Mouse (Mus musculus): ENCODE data around the gene Hist2h2aa2. TPM values are rescaled to one million over a fixed set of nuclear protein-coding genes. Genes with fewer than 3 reads are reported as not detected.

Hist2h2aa2 gene
- 23.7 and 29.8 TPM in 2 replicates for polyA plus RNA-seq (2012; rRNA removed)

DNA sequence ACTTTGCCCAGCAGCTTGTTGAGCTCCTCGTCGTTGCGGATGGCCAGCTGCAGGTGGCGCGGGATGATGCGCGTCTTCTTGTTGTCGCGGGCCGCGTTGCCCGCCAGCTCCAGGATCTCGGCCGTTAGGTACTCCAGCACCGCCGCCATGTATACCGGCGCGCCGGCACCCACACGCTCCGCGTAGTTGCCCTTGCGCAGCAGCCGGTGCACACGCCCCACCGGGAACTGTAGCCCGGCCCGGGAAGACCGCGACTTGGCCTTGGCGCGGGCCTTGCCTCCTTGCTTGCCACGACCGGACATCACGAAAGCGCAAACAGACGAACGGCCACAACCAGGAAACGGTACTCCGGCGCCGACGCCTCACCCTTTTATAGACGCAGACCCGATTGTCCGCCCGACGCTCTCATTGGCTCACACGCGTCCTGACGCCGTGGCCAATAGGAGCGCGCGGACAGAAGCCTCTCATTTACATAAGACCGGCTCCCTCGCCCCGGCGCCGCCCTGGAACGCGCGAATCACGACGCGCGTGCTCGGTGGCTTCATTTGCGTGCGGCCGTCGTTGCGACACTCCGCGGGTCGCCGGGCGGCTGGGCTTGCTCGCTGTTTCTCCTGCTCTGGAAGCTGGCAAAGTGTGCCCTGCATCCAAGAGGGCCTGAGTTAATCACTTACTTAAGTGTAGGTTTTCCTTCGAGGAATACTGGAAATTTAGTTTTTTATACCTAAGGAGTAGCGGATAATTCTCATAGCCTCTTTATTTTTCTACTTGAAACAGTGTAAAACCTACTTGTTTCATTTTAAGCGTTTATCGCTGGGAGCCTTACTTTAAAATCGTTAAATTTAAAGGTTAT is at the start of gene Hist2h2aa2:
TSS of gene Hist2h2aa2 (minus strand) at position 328 of the 850 bp plus-strand sequence.

DNA sequence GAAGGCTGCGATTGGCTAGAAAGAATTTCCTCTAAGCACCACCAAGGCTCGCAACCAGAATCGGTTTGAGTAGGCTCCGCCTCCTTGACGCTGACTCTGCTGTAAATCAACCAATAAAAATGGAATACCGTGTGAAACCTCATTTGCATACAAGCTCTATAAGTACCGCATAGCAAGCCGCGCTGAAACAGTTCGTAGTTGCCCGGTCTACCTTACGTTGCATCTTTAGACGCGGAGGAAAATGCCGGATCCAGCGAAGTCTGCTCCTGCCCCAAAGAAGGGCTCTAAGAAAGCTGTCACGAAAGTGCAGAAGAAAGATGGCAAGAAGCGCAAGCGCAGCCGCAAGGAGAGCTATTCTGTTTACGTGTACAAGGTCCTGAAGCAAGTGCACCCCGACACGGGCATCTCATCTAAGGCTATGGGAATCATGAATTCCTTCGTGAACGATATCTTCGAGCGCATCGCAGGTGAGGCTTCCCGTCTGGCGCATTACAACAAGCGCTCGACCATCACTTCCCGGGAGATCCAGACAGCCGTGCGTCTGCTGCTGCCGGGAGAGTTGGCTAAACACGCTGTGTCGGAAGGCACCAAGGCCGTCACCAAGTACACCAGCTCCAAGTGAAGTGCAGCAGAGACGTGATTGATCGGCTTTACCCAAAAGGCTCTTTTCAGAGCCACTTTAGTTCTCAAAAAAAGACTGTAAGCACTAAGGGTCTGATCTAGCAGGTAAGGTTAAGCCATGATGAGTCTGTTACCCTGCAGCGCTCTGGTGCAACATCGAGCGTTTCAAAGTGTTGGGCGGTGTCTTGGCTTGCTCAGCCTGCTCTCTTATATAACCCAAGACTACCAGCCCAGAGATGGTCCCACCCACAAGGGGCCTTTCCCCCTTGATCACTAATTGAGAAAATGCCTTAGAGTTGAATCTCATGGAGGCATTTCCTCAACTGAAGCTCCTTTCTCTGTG is 29.7 kb upstream of the Hist2h2aa2 start, which contains the start of gene Hist2h2bb:
TSS of gene Hist2h2bb (plus strand) at position 242 of the 964 bp plus-strand sequence.

DNA sequence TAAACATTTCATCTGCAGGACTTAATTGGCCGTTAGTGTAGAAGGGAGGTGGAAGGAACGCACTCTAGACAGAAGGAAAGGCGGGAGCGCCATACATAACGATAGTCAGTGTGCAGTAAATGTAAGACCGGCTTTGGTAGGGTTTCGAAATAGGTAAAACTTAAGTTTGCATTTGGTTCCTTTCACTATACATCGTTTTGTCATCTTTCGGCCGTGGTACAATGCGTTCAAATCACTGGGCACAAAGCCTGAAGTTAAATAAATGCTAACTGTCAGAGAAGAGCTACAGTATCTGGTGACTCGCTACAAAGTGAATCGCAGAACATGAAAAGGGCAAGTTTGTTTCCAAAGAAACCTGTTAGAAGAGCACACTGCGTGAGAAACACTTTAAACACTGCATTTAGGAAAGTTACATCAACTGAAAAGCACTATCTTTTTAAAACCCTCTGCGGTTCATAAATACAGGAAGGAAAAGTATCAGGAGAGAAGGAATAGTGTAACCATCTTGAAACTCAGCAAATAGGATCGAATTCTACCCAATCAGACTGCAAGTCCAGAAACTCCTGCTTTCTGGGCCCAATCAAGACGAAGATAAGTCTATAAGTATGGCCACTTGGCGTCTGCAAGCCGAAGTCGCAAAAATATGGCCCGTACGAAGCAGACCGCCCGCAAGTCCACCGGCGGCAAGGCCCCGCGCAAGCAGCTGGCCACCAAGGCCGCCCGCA is 28.1 kb upstream of the Hist2h2aa2 start, which contains the start of gene Hist2h3b:
TSS of gene Hist2h3b (plus strand) at position 604 of the 725 bp plus-strand sequence.

DNA sequence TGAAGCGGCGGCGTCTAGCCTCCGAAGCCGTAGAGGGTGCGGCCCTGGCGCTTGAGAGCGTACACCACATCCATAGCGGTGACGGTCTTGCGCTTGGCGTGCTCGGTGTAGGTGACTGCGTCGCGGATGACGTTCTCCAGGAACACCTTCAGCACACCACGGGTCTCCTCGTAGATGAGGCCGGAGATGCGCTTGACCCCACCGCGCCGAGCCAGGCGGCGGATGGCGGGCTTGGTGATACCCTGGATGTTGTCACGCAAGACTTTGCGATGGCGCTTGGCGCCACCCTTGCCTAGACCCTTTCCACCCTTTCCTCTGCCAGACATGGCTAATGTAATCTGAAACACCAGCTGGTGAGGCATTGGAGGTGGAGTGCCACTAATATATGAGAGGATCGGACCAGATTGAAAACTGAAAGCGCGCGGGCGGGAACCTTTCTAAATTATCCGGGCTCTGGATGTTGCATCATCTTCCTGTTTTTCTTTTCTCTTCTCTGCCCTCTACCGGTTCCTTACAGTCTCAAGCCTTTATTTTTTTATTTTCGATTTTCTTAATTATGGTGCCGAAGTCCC is 23.0 kb upstream of the Hist2h2aa2 start, which contains the start of gene Hist2h4:
TSS of gene Hist2h4 (minus strand) at position 333 of the 572 bp plus-strand sequence.

DNA sequence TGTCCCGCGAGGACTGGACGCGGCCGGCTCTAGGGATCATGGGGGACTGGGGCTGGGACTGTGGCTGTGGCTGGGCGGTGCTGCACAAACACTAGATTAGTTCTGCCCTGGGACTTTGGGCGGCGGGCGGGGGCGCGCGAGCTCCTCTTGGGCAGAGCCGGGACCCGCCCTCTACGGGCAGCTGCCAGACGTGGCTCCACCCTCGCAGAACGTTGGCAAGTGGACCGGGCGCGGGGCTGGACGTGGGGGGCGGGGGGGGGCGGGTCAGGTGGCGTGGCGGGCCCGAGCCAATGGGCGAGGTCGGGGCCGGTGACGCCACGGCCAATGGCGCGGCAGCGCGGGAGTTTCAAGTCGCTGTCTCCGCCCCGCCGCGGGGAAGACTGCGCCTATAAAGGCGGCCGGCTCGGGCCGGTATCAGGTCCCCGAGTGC is 6.4 kb upstream of the Hist2h2aa2 start, which contains the start of gene Hist2h3c1:
TSS of gene Hist2h3c1 (plus strand) at position 259 of the 430 bp plus-strand sequence.

GRCm38 (mm10) chr3:96245003-96245886 is 5.2 kb upstream of the Hist2h2aa2 start, which contains the start of gene Hist2h2aa1:
Gene Hist2h2aa1 (plus strand): TSS chr3:96245497.

DNA sequence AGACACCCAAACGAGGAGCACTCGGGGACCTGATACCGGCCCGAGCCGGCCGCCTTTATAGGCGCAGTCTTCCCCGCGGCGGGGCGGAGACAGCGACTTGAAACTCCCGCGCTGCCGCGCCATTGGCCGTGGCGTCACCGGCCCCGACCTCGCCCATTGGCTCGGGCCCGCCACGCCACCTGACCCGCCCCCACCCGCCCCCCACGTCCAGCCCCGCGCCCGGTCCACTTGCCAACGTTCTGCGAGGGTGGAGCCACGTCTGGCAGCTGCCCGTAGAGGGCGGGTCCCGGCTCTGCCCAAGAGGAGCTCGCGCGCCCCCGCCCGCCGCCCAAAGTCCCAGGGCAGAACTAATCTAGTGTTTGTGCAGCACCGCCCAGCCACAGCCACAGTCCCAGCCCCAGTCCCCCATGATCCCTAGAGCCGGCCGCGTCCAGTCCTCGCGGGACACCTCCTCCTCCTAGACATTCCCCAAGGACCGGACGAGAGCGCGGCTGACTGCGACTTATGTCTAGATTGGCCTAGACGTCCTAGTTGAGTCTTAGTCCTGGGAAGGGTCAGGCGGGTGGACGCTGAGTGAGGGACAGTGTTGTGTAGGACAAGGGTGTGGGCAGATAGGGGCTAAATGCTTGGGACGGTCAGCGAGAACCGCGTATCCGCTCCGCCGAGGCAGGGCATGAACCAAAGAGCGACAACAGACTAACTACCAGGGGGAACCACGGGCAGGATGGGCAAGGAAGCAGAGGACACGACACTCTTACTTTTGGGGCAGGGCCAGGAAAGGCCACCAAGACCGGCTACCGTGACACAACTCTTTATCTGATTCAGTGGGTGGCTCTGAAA is 902 bp downstream of the Hist2h2aa2 start, which contains the start of gene Hist2h3c2:
TSS of gene Hist2h3c2 (minus strand) at position 174 of the 840 bp plus-strand sequence.

GRCm38 (mm10) chr3:96220765-96221639 is 19.1 kb downstream of the Hist2h2aa2 start, which contains the start of the genes Hist2h2ac and Hist2h2be:
Gene Hist2h2ac (minus strand): TSS chr3:96220880.
Gene Hist2h2be (plus strand): TSS chr3:96221119.

DNA sequence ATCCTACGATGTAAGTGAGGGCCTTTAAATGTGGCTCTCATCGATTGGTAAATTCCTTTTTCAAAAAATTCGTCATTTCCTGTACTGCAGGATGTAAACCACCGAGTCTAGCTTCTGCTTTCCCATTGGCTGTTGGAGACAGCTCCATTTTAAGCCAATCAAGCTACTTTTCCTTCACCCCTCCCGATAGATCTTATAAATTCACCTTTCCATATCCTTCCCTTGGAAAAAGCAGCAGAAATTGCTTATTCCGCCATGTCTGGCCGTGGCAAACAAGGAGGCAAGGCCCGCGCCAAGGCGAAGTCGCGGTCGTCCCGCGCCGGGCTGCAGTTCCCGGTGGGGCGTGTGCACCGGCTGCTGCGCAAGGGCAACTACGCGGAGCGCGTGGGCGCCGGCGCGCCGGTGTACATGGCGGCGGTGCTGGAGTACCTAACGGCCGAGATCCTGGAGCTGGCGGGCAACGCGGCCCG is 20.4 kb downstream of the Hist2h2aa2 start, which contains the start of the genes Bola1 and Hist2h2ab:
TSS of gene Bola1 (minus strand) at position 49 of the 470 bp plus-strand sequence.
TSS of gene Hist2h2ab (plus strand) at position 205 of the 470 bp plus-strand sequence.

Other genes with a start within 250 kb of the Hist2h2aa2 start
- gene Plekho1, start 244.3 kb downstream of the Hist2h2aa2 start, polyA plus RNA-seq (2012; rRNA removed): 9.2 and 10.8 TPM in 2 replicates
- 7.2 and 8.1 TPM in 2 replicates for gene Vps45, start 181.8 kb downstream of the Hist2h2aa2 start, polyA plus RNA-seq (2012; rRNA removed)
- 3.6 TPM in 2 replicates for gene Otud7b, start 135.7 kb downstream of the Hist2h2aa2 start, polyA plus RNA-seq (2012; rRNA removed)
- 2.8 and 3.5 TPM in 2 replicates for gene Mtmr11, start 78.3 kb downstream of the Hist2h2aa2 start, polyA plus RNA-seq (2012; rRNA removed)
- gene Sf3b4, start 67.9 kb downstream of the Hist2h2aa2 start, polyA plus RNA-seq (2012; rRNA removed): 40.1 and 53.9 TPM in 2 replicates
- gene Sv2a, start 59.1 kb downstream of the Hist2h2aa2 start, polyA plus RNA-seq (2012; rRNA removed): 0.32 and 0.33 TPM in 2 replicates
- 30.6 and 31.1 TPM in 2 replicates for gene Bola1, start 20.6 kb downstream of the Hist2h2aa2 start, polyA plus RNA-seq (2012; rRNA removed)
- gene Hist2h2ab, start 20.4 kb downstream of the Hist2h2aa2 start, polyA plus RNA-seq (2012; rRNA removed): 0.89 and 1.2 TPM in 2 replicates
- 17.7 and 18.2 TPM in 2 replicates for gene Hist2h2ac, start 19.4 kb downstream of the Hist2h2aa2 start, polyA plus RNA-seq (2012; rRNA removed)
- 7.9 and 10.3 TPM in 2 replicates for gene Hist2h2be, start 19.2 kb downstream of the Hist2h2aa2 start, polyA plus RNA-seq (2012; rRNA removed)
- gene Hist2h3c2, start 1.1 kb downstream of the Hist2h2aa2 start, polyA plus RNA-seq (2012; rRNA removed): 79.4 and 94.5 TPM in 2 replicates
- gene Hist2h2aa1, start 5.2 kb upstream of the Hist2h2aa2 start, polyA plus RNA-seq (2012; rRNA removed): 41.3 and 48.8 TPM in 2 replicates
- 2.4 and 2.8 TPM in 2 replicates for gene Hist2h3c1, start 6.4 kb upstream of the Hist2h2aa2 start, polyA plus RNA-seq (2012; rRNA removed)
- gene Hist2h4, start 23.0 kb upstream of the Hist2h2aa2 start, polyA plus RNA-seq (2012; rRNA removed): 9.6 and 12.2 TPM in 2 replicates
- 63.6 and 74.6 TPM in 2 replicates for gene Hist2h3b, start 28.4 kb upstream of the Hist2h2aa2 start, polyA plus RNA-seq (2012; rRNA removed)
- gene Hist2h2bb, start 29.5 kb upstream of the Hist2h2aa2 start, polyA plus RNA-seq (2012; rRNA removed): 13.6 and 14.2 TPM in 2 replicates
- gene Fcgr1, start 53.7 kb upstream of the Hist2h2aa2 start, polyA plus RNA-seq (2012; rRNA removed): 2.5 and 3.7 TPM in 2 replicates
- gene BC107364, start 212.0 kb upstream of the Hist2h2aa2 start, polyA plus RNA-seq (2012; rRNA removed): 0.02 and 0.05 TPM in 2 replicates

All from liver, embryonic 14 days (tissue).